Comparison of ENCODE assay signal across 27 mouse cellular contexts in genomic region chr5:66908883-66909282, GRCm38 (mm10).
DNase-seq lines count a peak whose midpoint lies in the region; ATAC-seq lines count a peak whose summit lies in the region.
"Had no signal": no experiment of that assay in that cellular context is flagged by ENCODE, and none has a peak within 500 bp of the region (broad histone marks: within the 10 kb centered on the region; RNA-seq: fewer than 3 reads in every experiment).

No protein-coding gene starts in this region.

- no peak overlapping the region for H3K9ac ChIP-seq in neural tube, embryonic 15.5 days (replicated peaks)
- H3K9ac ChIP-seq: embryonic facial prominence, embryonic 15.5 days; forebrain, embryonic 12.5 days; forebrain, postnatal 0 days; heart, embryonic 15.5 days; liver, embryonic 14.5 days; lung, embryonic 15.5 days; midbrain, embryonic 13.5 days had no signal

- peaks cover 17% of the 10 kb centered on the region; the same call in 1 of the 2 replicates for H3K4me1 ChIP-seq in neural tube, embryonic 15.5 days
- H3K4me1 ChIP-seq in embryonic facial prominence, embryonic 10.5 days, result peaks cover 11% of the 10 kb centered on the region; the same call in 1 of the 2 replicates
- H3K4me1 ChIP-seq: forebrain, embryonic 12.5 days; heart, embryonic 15.5 days had no signal

- H3K4me3 ChIP-seq in neural tube, embryonic 15.5 days (replicated peaks), result no peak overlapping the region
- no peak overlapping the region for H3K4me3 ChIP-seq in embryonic facial prominence, embryonic 10.5 days
- H3K4me3 ChIP-seq: embryonic facial prominence, embryonic 15.5 days; forebrain, embryonic 12.5 days; heart, embryonic 15.5 days; lung, embryonic 15.5 days; midbrain, embryonic 13.5 days had no signal

- H3K27ac ChIP-seq in neural tube, embryonic 15.5 days (replicated peaks), result 0 out of 2 replicates have a peak overlapping the region, but pooled peaks have one; percentile 18
- 0 out of 2 replicates have a peak overlapping the region, but pooled peaks have one; percentile 51 for H3K27ac ChIP-seq in embryonic facial prominence, embryonic 10.5 days (replicated peaks)
- H3K27ac ChIP-seq: embryonic facial prominence, embryonic 15.5 days; forebrain, embryonic 12.5 days; heart, embryonic 15.5 days; liver, embryonic 14.5 days; lung, embryonic 15.5 days; macrophage; midbrain, embryonic 13.5 days had no signal

- H3K4me2 ChIP-seq in neural tube, embryonic 15.5 days, result no peak overlapping the region
- H3K4me2 ChIP-seq: embryonic facial prominence, embryonic 15.5 days; forebrain, embryonic 12.5 days; heart, embryonic 15.5 days; lung, embryonic 15.5 days; midbrain, embryonic 13.5 days had no signal

- no peaks in the 10 kb centered on the region for H3K9me3 ChIP-seq in neural tube, embryonic 15.5 days (replicated peaks)
- H3K9me3 ChIP-seq in embryonic facial prominence, embryonic 10.5 days, result no peaks in the 10 kb centered on the region
- H3K9me3 ChIP-seq: embryonic facial prominence, embryonic 15.5 days; forebrain, embryonic 12.5 days; heart, embryonic 15.5 days; lung, embryonic 15.5 days; midbrain, embryonic 13.5 days had no signal

- DNase-seq in neural tube, embryonic 10.5 days (ENCODE audit: extremely low spot score, low spot score), result no peak
- peak; percentile 52 for DNase-seq in cerebellum, adult 11-12 months
- DNase-seq in cerebellum, adult 9-11 months, result peak; percentile 53
- no peak for DNase-seq in embryonic facial prominence, embryonic 10.5 days (ENCODE audit: low spot score)
- DNase-seq in heart, adult 11 months, result no peak
- no peak for DNase-seq in adrenal gland, postnatal 10 days
- DNase-seq in urinary bladder, adult 2 months (ENCODE audit: low spot score), result no peak
- DNase-seq: adrenal gland, adult 8-10 months; B cell, adult 2 months; forebrain, postnatal 0 days; gastrocnemius, postnatal 10 days; kidney, postnatal 14 days; layer of hippocampus, adult 9-11 months; left cerebral cortex, postnatal 4 days; liver; retina, postnatal 1 day; right cerebral cortex, postnatal 14 days had no signal

- WGBS in neural tube, embryonic 15.5 days, result 84% methylated on average over 9 of the region's 9 CpGs
- WGBS in embryonic facial prominence, embryonic 10.5 days, result 88% methylated on average over 9 of the region's 9 CpGs

- no peaks in the 10 kb centered on the region for H3K36me3 ChIP-seq in neural tube, embryonic 15.5 days
- H3K36me3 ChIP-seq in embryonic facial prominence, embryonic 10.5 days (replicated peaks), result no peaks in the 10 kb centered on the region
- H3K36me3 ChIP-seq: embryonic facial prominence, embryonic 15.5 days; forebrain, embryonic 12.5 days; heart, embryonic 15.5 days; lung, embryonic 15.5 days; midbrain, embryonic 13.5 days had no signal

- no peaks in the 10 kb centered on the region for H3K27me3 ChIP-seq in neural tube, embryonic 15.5 days (replicated peaks)
- no peaks in the 10 kb centered on the region for H3K27me3 ChIP-seq in embryonic facial prominence, embryonic 10.5 days (replicated peaks; ENCODE audit: low read depth, poor library complexity, severe bottlenecking)
- H3K27me3 ChIP-seq: embryonic facial prominence, embryonic 15.5 days; forebrain, embryonic 12.5 days; lung, embryonic 15.5 days; midbrain, embryonic 13.5 days had no signal

- no peak for ATAC-seq in neural tube, embryonic 15.5 days (ENCODE audit: low FRiP score)
- ATAC-seq: forebrain, postnatal 0 days; hindbrain, embryonic 16.5 days; intestine, embryonic 16.5 days; midbrain, embryonic 13.5 days had no signal

Comparison
In these comparisons a context has a peak if more than half of its experiments do, and no peak if none do; other contexts are left out.
1. DNase-seq: peak in cerebellum, adult 11-12 months (single experiment) and cerebellum, adult 9-11 months (single experiment); none in neural tube, embryonic 10.5 days (single experiment), embryonic facial prominence, embryonic 10.5 days (single experiment), heart, adult 11 months (single experiment), adrenal gland, postnatal 10 days (single experiment) and urinary bladder, adult 2 months (single experiment).